Mouse (Mus musculus): ENCODE data around the gene AC124502.3. TPM values are rescaled to one million over a fixed set of nuclear protein-coding genes. Genes with fewer than 3 reads are reported as not detected.

AC124502.3 gene
- polyA plus RNA-seq, 1 experiment from 2014 or later = 1.3 TPM

DNA sequence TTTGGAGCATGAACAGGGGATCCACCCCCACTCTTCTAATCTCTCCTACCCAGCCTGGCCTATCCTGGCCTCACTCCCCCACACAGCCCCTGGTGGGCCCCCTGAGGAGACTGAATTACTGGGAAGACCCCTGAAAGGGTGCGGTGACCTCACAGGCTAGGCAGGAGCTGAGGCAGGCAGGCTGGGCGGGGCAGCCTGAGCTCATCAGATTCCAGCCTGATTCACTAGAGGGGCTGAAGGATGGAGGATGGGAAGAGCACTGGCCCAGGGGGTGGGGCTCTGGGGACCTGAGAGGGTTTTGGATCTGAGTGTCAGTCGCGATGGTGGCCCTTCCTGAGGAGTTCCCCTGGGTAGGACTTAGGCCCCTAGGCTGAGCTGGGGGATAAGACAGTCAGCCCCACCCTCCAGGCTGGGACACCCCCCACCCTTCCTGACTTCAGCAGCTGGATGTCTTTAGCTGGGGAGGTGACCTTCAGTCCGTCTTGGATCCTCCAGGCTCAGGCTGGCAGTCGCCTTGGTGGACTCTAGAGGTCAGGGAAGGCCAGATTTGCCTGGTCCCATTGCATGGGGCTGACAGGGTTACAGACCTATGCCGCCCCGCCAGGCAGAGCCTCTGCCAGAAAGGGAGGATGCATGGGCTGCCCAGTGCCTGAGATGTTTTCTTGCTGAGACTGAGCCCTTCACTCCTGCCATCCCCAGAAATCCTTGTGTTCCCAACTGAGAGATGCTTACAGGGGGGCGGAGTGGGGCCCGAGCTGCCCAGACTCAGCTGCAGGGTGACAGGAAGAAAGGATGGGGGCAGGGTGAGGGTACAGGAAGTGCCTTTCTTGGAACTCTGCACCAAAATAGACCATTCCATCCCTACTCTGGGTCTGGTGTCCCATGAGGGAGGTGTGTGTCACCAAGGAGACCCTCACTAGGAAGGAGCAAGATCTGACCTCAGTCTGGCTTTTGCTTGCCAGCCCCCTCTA lies 20.4 kb downstream of the AC124502.3 start:
- no peak for DNase-seq (ENCODE audit: low spot score)

GRCm38 (mm10) chr19:5060365-5061330 lies 22.0 kb downstream of the AC124502.3 start:
- DNase-seq (ENCODE audit: low spot score) = no peak

DNA sequence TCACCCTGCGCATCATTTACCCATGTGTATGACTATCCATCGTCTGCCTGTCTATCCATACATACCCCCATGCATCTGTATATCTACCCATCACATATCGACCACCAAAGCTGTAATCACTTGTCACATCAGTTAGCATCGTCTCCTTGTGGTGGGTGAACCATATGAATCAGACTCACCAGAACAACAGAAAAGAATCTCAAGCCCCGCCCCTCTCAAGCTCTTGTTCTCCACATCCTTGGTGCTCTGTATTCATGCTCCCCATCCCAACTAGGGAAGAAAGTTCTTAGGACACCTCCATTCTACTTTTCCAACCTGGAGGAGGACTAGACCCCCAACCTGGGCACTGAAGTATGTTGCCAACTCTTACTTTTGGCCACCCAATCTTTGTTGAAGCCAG lies 23.4 kb downstream of the AC124502.3 start:
- DNase-seq (ENCODE audit: low spot score) = no peak

GRCm38 (mm10) chr19:5062446-5062845 lies 23.8 kb downstream of the AC124502.3 start:
- no peak for DNase-seq (ENCODE audit: low spot score)

DNA sequence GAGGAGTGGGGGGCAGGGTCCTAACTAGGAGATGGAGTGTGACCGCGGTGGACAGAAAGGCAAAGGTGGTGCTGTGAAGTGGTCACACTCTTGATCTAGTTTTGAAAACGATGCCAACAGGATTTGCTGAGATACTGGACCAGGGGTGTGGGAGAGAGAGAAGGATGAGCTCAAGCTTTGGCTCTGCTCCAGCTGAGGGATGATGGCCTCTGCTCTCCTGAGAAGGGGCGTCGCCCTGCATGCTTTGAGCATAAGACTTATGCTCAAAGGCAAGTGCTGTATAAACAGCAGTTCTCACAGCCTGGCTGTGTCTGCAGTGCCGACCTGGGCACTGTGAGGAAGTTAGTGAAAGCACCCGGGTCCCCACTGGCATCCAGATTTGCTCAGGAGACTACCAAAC lies 26.4 kb downstream of the AC124502.3 start:
- no peak for DNase-seq (ENCODE audit: low spot score)

DNA sequence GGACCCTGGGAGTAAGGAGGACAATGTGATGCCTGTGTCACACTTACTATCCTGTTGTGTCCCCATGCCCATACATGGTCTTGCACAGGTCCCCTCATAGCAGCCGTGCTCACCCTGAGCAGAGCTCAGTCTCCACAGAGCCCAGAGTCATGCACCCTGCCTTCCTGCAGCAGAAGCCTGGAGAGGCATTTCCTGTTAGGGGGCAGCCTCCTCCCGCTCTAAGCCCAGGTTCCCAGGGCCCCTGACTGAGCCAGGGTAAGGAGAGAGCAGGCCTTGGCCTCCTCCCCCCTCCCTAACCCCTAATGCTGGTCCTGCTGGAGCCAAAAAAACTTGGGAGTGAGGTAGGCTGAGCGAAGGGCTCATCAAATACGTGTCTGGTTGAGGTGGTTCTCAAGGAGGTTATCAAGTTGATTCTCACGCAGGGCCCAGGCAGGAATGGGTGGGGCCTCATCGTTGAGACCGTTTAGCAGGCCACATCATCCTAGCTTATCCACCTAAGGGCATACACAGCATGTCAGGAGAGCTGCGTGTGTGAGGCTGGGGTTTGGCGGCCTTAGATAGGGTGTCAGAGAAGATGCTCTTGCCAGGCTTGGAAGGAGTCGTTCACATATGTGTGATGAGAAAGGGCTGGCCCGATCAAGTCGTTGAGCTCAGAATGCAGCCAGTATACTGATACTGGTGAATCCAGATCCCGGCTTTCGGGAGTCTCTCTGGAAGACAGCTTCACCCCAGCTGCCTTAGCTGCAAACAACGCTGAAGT lies 28.5 kb downstream of the AC124502.3 start:
- no peak for DNase-seq (ENCODE audit: low spot score)

DNA sequence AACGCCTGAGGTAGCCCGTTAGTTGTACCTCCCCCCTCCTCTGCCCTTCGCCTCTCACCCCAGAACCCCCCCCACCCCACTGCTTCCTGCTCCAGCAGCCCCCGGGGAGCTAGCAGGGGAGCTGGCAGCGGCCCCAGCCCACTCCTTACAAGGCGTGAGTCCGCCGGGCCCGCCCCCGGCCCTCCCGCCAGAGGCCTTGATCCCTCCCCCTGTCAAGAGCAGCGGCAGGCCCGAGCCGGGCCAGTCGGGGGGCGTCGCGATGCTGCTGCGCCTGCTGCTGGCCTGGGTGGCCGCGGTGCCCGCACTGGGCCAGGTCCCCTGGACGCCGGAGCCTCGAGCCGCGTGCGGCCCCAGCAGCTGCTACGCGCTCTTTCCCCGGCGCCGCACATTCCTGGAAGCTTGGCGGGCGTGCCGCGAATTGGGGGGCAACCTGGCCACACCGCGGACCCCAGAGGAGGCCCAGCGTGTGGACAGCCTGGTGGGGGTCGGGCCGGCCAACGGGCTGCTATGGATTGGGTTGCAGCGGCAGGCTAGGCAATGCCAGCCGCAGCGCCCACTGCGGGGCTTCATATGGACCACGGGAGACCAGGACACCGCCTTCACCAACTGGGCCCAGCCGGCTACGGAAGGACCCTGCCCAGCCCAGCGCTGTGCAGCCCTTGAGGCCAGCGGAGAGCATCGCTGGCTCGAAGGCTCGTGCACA lies 29.3 kb downstream of the AC124502.3 start, which contains the start of gene Cd248:
TSS of gene Cd248 (plus strand) at position 212 of the 703 bp plus-strand sequence.
- DNase-seq (ENCODE audit: low spot score) = no peak

GRCm38 (mm10) chr19:5068570-5069234 lies 30.0 kb downstream of the AC124502.3 start:
- no peak for DNase-seq (ENCODE audit: low spot score)

- no peak for DNase-seq (ENCODE audit: low spot score)
Observed at GRCm38 (mm10) chr19:5069486-5069885, 30.8 kb downstream of the AC124502.3 start.

DNA sequence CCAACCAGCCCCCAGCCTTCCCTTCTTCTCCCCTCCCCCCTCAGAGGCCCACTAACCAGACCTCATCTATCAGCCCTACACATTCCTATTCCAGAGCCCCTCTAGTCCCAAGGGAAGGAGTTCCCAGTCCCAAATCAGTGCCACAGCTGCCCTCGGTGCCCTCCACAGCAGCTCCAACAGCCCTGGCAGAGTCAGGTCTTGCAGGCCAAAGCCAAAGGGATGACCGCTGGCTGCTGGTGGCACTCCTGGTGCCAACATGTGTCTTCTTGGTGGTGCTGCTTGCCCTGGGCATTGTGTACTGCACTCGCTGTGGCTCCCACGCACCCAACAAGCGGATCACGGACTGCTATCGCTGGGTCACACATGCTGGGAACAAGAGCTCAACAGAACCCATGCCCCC lies 31.3 kb downstream of the AC124502.3 start:
- DNase-seq (ENCODE audit: low spot score) = no peak

DNA sequence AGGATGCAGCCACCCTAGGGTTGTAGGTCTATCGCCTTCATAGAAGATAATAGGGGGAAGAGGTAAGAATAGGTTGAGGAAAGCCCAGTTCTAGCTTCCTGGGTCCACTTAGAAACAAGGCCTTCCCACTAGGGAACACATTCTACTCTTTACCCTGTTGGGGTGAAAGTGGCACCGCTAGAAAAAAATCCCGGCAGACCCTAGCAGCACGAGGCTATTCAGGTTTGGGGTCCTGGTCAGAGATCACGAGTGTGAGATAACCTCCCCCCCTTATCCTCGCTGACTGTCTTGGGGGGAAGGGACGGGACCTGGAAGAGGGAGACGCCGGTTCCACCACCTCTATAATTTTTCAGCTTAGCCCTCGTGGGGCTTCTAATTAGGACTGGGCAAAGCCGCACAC lies 32.4 kb downstream of the AC124502.3 start:
- DNase-seq (ENCODE audit: low spot score) = no peak

DNA sequence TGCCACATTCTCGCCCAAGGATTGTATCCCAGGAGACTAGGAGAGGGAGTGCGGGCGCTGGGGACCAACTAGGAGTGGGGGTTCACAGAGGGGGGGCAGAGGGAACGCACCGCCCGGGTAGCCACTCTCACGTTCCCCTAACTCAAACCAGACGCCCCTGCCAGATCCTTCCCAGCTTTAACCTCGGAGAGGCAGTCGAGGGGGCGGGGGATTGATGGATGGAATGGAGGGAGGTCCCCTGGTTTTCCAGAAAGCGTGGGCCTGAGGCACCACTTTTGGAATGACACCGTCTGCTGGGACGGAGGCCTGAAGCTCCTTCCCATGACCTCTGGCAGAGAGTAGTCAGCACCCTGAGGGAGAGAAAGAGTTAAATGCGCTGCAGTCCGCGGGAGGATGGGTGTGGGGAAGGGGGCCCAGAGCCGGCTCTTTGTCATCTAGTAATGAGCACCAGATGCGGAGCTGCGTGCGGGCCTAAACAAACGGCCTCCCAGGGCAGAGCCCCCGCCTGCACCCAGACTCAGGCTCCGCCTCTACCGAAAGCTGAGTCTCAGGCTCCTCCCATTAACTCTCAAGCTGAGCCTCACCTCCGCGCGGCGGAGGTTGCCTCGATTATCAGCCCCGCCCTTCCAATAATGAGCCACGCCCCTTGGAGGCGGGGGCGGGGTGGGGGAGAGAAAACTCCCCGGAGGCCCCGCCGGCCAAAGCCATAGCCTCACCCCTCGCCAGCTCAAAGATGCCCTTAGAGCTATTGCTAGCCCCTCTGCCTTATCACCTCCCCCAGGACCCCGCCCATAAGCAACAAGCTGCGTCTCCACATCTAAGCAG lies 33.1 kb downstream of the AC124502.3 start:
- DNase-seq (ENCODE audit: low spot score) = peak; percentile 38

DNA sequence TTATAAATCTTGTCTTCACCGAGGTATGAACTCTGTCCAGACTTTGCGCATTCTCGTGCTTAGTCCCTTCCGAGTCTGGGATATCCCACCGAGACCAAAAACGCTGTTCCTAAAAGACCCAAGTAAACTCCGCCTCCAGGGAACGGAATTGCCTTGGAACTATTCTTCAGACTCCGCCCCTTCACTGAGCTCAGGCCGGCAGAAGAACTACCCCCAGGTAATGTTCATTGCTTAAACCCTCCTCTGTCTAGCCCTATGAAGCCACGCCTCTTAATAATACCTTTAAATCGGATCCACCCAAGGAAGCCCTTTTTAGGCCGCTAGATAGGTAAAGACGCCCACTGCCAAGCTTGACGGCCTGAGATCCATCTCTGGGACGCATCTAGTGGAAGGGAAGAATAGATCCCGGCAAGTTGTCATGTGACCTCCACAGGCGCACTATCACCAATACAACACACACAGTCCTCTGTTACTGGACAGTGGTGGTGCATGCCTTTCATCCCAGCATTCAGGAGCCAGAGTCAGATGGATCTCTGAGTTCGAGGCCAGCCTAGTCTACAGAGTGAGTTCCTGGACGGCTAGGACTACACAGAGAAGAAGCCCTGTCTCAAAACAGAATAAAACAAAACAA lies 33.8 kb downstream of the AC124502.3 start:
- DNase-seq (ENCODE audit: low spot score) = no peak

DNA sequence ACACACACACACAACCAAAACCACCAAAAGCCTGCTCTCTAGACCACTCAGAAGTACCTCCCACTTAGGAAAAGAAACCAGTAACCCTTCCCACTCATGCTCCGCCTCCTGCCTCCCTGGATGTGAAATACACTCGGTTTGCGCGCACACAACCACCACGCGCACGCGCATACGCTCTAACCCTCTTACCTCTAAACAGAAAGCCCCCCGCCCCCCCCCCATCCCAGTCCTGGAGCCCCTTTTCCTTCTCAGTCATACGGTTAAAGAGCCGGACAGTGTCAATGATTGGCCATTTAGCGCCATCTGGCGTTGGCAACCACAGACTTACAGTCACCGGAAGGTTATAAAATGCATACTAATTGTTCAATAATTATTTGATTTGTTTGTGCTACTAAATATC lies 34.3 kb downstream of the AC124502.3 start:
- no peak for DNase-seq (ENCODE audit: low spot score)

DNA sequence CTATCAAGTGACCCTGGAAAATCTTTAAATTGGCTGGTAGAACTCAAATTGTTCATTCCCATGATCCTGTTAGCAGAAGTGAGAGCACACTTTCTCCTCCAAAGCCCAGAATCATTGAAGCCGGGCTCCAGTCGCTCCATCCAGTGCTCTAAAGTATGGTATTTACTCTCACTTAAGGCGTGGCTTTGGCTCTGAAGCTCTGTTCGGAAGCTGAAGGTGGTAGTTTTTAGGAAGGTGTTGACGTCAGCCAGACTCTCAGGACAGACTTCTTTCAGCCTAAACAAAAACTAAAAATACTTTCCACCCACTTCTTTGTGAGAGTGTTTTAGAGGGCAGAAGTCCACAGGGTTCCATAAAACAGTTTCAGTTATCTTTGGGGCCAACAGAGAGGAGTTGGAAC lies 34.8 kb downstream of the AC124502.3 start:
- no peak for DNase-seq (ENCODE audit: low spot score)

DNA sequence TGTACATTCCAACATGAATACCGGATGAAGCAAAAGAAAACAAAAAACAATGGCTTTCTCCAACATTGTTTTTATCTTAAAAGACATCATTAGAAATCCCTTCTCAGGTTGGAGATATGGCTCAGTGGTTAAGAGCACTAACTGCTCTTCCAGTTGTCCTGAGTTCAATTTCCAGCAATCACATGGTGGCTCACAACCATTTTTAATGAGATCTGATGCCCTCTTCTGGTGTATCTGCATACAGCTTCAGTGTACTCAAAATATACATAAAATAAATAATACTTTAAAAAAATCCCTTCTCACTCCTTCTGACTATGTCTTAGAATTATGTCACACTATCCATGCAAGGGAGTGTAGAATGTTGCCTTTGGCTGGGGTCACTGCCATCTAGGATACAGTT lies 40.6 kb downstream of the AC124502.3 start:
- DNase-seq (ENCODE audit: low spot score) = no peak

DNA sequence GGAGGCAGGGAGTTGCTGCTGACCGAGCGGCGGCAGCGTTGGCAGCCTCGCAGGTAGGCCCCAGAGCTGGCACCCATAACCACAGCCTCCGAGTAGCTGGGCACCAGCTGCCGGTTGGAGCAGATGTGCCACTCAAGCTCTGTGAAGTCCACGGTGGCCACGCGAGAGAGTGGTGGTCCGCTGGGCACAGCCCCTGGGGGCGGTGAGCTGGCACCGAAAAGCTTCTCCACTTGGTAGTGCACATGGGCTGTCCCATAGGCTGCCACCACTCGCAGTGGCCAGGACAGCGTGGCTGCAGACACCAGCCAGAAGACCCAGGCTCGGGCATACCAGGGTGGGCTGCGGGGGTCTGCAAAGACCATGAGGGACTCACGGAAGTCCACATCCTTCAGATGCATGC lies 43.3 kb downstream of the AC124502.3 start:
- DNase-seq (ENCODE audit: low spot score) = no peak

- DNase-seq (ENCODE audit: low spot score) = no peak
Observed at GRCm38 (mm10) chr19:5082596-5082995, 43.9 kb downstream of the AC124502.3 start.

Measured in thymus, postnatal 0 days (tissue).